Mouse (Mus musculus) liver, embryonic 14.5 days (tissue): ENCODE measurements around the gene Gm884. TPM values are rescaled to one million over a fixed set of nuclear protein-coding genes. Genes with fewer than 3 reads are reported as not detected.

Experiments
- ATAC-seq: fragments of 200-750 bp; cut with Nextera tagmentation; 2 replicates; pipeline ENCODE4 v1.8.0; 2017; ENCODE audit warnings: moderate number of reproducible peaks, mild to moderate bottlenecking, moderate library complexity; ENCODE audit not compliant: insufficient read depth
- DNase-seq, 3 experiments: peaks; one replicate each; pipeline ENCODE4 v3.0.0-alpha.2; 2012 to 2013; ENCODE audit warnings: low read depth in 3 of 3, low spot score in 3 of 3
- H3K27ac ChIP-seq: fragments of 300-500 bp; sonication (generic); 2 replicates; pipeline ENCODE4 v1.5.1; 2014; ENCODE audit warnings: moderate library complexity, mild to moderate bottlenecking, control low read depth, inconsistent platforms
- H3K27me3 ChIP-seq: fragments of 300-500 bp; sonication (generic); 2 replicates; pipeline ENCODE4 v1.6.1; 2014; ENCODE audit warnings: mild to moderate bottlenecking, low read length, moderate library complexity; ENCODE audit not compliant: control insufficient read depth, insufficient read depth
- H3K36me3 ChIP-seq: fragments of 300-500 bp; sonication (generic); replicated peaks from 2 replicates; pipeline ENCODE4 v1.6.1; 2014; ENCODE audit warnings: low read depth; ENCODE audit not compliant: control insufficient read depth, insufficient read depth
- H3K4me1 ChIP-seq, 2 experiments: fragments of 200-500 bp in 1 of 2; fragments of 300-500 bp in 1 of 2; sonication (generic) in 1 of 2; replicated peaks; 2 replicates each; pipeline ENCODE4 v1.6.1; 2012 to 2014; ENCODE audit warnings: antibody characterized with exemption in 1 of 2, inconsistent platforms in 1 of 2, low read length in 1 of 2; ENCODE audit not compliant: control insufficient read depth in 2 of 2, insufficient read depth in 2 of 2
- H3K4me2 ChIP-seq: fragments of 300-500 bp; sonication (generic); 2 replicates; pipeline ENCODE4 v1.6.1; 2014; ENCODE audit warnings: low read depth, mild to moderate bottlenecking, control low read depth, moderate library complexity
- H3K4me3 ChIP-seq, 2 experiments: fragments of 200-500 bp in 1 of 2; fragments of 300-500 bp in 1 of 2; sonication (generic) in 1 of 2; 2 replicates each; pipeline ENCODE4 v1.5.1; 2012 to 2014; ENCODE audit warnings: low read depth in 2 of 2, low read length in 2 of 2, mild to moderate bottlenecking in 2 of 2, control low read depth in 1 of 2, inconsistent platforms in 1 of 2, moderate library complexity in 1 of 2; ENCODE audit not compliant: insufficient read depth in 1 of 2
- H3K9ac ChIP-seq: fragments of 300-500 bp; sonication (generic); replicated peaks from 2 replicates; pipeline ENCODE4 v1.6.1; 2014; ENCODE audit warnings: mild to moderate bottlenecking, control low read depth, moderate library complexity
- H3K9me3 ChIP-seq: fragments of 300-500 bp; sonication (generic); 2 replicates; pipeline ENCODE4 v1.6.1; 2016; ENCODE audit warnings: low read length, mixed read lengths; ENCODE audit not compliant: control insufficient read depth
- CTCF ChIP-seq: IDR thresholded peaks from 2 replicates; pipeline ENCODE4 v1.5.1; 2016; ENCODE audit warnings: antibody characterized with exemption, low read depth, control low read depth
- EP300 ChIP-seq: IDR thresholded peaks from 2 replicates; pipeline ENCODE4 v1.6.1; 2016; ENCODE audit warnings: antibody characterized with exemption, low read depth
- WGBS: fragments of 180-500 bp; shearing (Covaris S2); extraction: QIAGEN DNeasy Blood & Tissue Kit; methylation state at CpG from one replicate; pipeline ENCODE4 v1.1.7; 2014; ENCODE audit not compliant: insufficient replicate concordance; 5-methylcytosine and 5-hydroxymethylcytosine counted together
- polyA plus RNA-seq, 2 experiments: library from polyadenylated mRNA; depleted of rRNA in 1 of 2; stranded (reverse) in 1 of 2; unstranded in 1 of 2; fragments of >200 nt; fragmentation: Nextera tagmentation in 1 of 2; extraction: Ambion mirVana in 1 of 2; gene quantifications; 2 replicates each; pipeline versions ENCODE4 v1.2.1 to v1.2.3; 2012 to 2014

The Gm884 gene
- polyA plus RNA-seq, 2 experiments = not detected

DNA sequence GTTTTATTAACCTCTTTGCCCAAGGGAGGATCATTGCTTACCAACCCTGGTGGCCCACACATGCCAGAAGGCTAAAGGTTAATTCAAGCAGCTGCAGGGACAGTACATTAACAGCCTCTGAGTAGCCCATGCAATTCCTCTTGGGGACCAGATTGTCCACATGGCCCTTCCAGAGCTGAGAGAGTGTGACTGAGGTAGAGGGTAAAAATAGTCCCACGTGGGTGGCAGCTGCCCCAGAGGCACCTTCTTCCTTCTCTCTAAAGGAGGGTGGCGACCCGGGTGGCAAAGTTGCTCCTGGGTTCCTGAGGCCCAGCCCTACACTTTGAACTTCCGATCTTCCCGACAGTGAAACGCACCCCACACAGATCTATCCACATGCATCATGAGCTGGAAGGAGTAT lies 25.4 kb upstream of the Gm884 start:
- Histone ChIP-seq H3K27ac (no peak overlapping the region), H3K27me3 (peaks cover 36% of the 10 kb centered on the region), H3K4me1 (no peaks in the 10 kb centered on the region), H3K9me3 (no peaks in the 10 kb centered on the region), H3K4me2 (no peak overlapping the region), H3K36me3 (no peaks in the 10 kb centered on the region), H3K9ac (no peak overlapping the region), H3K4me3 (no peak overlapping the region)
- ATAC-seq (no peak), DNase-seq (no peak)
- TF ChIP-seq EP300 (no peak), CTCF (no peak)
- 60% methylated on average over 6 of the region's 6 CpGs for WGBS

DNA sequence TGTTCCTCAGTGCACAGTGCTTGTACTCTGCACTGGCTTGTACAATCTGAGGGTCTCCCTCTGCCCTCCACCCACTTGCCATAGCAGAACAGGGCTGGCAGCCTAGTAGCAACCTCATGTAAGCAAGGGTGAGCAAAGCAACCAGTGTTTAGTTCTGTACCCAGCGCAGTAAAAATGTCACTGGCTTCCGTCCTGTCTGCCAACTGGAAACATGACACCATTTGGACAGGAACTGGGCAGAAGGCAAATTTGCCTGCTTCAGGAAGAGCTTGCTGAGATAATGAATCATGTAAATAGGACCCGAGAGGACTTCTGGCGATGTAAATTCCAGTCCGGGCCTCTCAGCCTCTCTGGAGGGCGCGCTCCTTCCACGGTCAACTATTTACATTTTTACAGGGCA lies 24.8 kb upstream of the Gm884 start:
- DNase-seq (no peak), ATAC-seq (no peak)
- Histone ChIP-seq H3K4me2 (no peak overlapping the region), H3K36me3 (no peaks in the 10 kb centered on the region), H3K4me3 (no peak overlapping the region), H3K27ac (no peak overlapping the region), H3K9ac (no peak overlapping the region), H3K9me3 (no peaks in the 10 kb centered on the region), H3K27me3 (peaks cover 30% of the 10 kb centered on the region), H3K4me1 (no peaks in the 10 kb centered on the region)
- 51% methylated on average over 8 of the region's 8 CpGs for WGBS
- TF ChIP-seq CTCF (no peak), EP300 (no peak)

DNA sequence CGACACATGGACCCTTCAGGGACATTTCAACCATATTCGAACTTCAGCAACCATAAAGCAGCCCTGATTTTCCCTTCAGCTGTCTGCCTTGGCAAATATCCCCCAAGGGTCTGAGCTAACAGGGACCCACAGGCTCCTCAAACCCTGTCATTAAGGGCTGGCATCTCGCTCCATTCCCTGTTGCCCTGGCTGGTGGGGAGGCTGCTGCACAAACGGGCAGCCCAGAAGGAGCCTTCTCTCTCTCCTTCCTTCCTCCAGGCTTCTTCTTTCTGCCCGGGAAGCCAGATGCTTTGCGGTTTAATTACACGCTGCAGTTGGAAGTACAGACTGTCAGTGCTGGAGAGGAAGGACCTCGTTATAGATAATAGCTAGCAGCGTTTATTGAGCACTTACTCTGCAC lies 22.3 kb upstream of the Gm884 start:
- TF ChIP-seq CTCF = no peak
- TF ChIP-seq EP300 = no peak
- H3K4me1 ChIP-seq = no peaks in the 10 kb centered on the region
- 60% methylated on average over 9 of the region's 9 CpGs for WGBS
- H3K27me3 ChIP-seq = peaks cover 9% of the 10 kb centered on the region
- no peak for DNase-seq
- no peak overlapping the region for H3K27ac ChIP-seq
- no peaks in the 10 kb centered on the region for H3K36me3 ChIP-seq
- no peak overlapping the region for H3K4me2 ChIP-seq
- no peak overlapping the region for H3K9ac ChIP-seq
- no peaks in the 10 kb centered on the region for H3K9me3 ChIP-seq
- ATAC-seq = no peak
- no peak overlapping the region for H3K4me3 ChIP-seq

DNA sequence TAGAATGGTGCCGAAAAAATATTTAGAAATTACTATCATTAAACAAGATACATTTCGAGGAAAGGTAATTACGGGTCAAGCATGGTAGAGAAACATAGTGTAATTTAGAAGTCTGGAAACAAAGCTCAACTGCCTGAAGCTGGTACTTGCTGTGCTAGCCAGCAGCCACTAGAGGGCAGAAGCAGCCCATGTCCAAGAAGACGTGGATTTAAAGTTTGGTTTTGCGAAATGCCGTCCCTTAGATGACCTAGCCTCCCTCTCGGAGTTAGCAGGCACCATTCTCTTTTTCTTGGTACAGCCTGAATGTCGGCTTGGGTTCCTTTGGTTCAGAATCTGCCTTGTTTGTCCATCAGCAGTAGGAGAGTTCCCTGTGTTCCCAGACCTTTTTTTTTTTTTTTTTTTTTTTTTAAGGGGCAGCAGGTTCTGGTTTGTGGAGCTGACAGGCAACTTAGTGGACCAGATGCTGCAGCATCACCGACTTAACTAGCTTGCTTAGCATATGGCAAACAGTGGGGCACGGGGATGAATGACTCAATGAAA lies 18.5 kb upstream of the Gm884 start:
- Histone ChIP-seq H3K4me2 (no peak overlapping the region), H3K36me3 (no peaks in the 10 kb centered on the region), H3K4me3 (no peak overlapping the region), H3K27ac (no peak overlapping the region), H3K27me3 (peaks cover 4% of the 10 kb centered on the region), H3K4me1 (no peaks in the 10 kb centered on the region), H3K9ac (no peak overlapping the region), H3K9me3 (no peaks in the 10 kb centered on the region)
- peak in 1 of 3 experiments; percentile 11 for DNase-seq
- 2% methylated on average over 10 of the region's 10 CpGs for WGBS
- no peak for ATAC-seq
- TF ChIP-seq EP300 (no peak), CTCF (peak; percentile 88)

DNA sequence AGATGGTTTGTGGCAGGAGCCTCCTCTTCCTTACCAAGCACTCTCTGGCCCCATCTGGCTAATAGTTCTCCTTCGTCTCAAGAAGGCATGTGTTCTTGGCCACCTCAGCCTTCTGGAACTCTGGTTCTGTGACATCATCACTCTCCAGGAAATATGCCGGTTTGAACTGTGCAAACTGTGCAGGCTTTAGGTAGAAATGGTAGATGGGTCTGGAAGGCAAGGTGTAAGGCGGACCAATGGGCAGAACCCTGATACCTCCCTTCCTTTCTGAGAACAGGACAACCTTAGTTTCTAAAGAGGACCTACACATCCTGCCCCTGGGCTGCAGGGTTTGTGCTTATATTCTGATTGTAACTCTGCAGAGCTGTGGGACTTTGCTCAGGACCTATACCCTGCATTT lies 17.9 kb upstream of the Gm884 start, which contains the start of gene Lyzl6:
Gene Lyzl6, minus strand, starts transcription at position 101 of the 400 bp plus-strand sequence.
- H3K27ac ChIP-seq = no peak within 1 kb of the TSS
- 44% methylated on average over 3 of the region's 3 CpGs for WGBS
- no peak within 1 kb of the TSS for H3K4me3 ChIP-seq
- H3K4me1 ChIP-seq = no peaks in the 10 kb centered on the region
- H3K9me3 ChIP-seq = no peaks in the 10 kb centered on the region
- DNase-seq (no peak), ATAC-seq (no peak)
- peaks cover 4% of the 10 kb centered on the region for H3K27me3 ChIP-seq
- H3K9ac ChIP-seq = no peak within 1 kb of the TSS
- H3K4me2 ChIP-seq = no peak within 1 kb of the TSS
- no peak for TF ChIP-seq CTCF
- no peak for TF ChIP-seq EP300
- H3K36me3 ChIP-seq = no peaks in the 10 kb centered on the region
